Mouse (Mus musculus) hindbrain, embryonic 14.5 days (tissue): ENCODE results near the gene Tmem86b. TPM values are rescaled to one million over a fixed set of nuclear protein-coding genes. Genes with fewer than 3 reads are reported as not detected.

Experiments used
- ATAC-seq: fragments of 200-750 bp; cut with Nextera tagmentation; 2 replicates; pipeline ENCODE4 v1.8.0; 2017; ENCODE audit warnings: moderate number of reproducible peaks, mild to moderate bottlenecking, moderate TSS enrichment, moderate library complexity; ENCODE audit not compliant: low FRiP score
- DNase-seq: peaks from one replicate; pipeline ENCODE4 v3.0.0-alpha.2; 2015; ENCODE audit warnings: low spot score
- H3K27ac ChIP-seq: fragments of 300-500 bp; sonication (generic); 2 replicates; pipeline ENCODE4 v1.5.1; 2014; ENCODE audit warnings: mild to moderate bottlenecking, moderate library complexity
- H3K27me3 ChIP-seq: fragments of 300-500 bp; sonication (generic); 2 replicates; pipeline ENCODE4 v1.6.1; 2014; ENCODE audit warnings: mild to moderate bottlenecking, low read length, mixed read lengths; ENCODE audit not compliant: control insufficient read depth, insufficient read depth
- H3K36me3 ChIP-seq: fragments of 300-500 bp; sonication (generic); replicated peaks from 2 replicates; pipeline ENCODE4 v1.6.1; 2014; ENCODE audit not compliant: control insufficient read depth, insufficient read depth
- H3K4me1 ChIP-seq: fragments of 300-500 bp; sonication (generic); replicated peaks from 2 replicates; pipeline ENCODE4 v1.6.1; 2014; ENCODE audit warnings: antibody characterized with exemption, low read length, mixed read lengths; ENCODE audit not compliant: control insufficient read depth, insufficient read depth
- H3K4me2 ChIP-seq: fragments of 300-500 bp; sonication (generic); replicated peaks from 2 replicates; pipeline ENCODE4 v1.6.1; 2014; ENCODE audit warnings: mild to moderate bottlenecking, moderate library complexity
- H3K4me3 ChIP-seq: fragments of 300-500 bp; sonication (generic); replicated peaks from 2 replicates; pipeline ENCODE4 v1.5.1; 2014; ENCODE audit warnings: mild to moderate bottlenecking, low read length
- H3K9ac ChIP-seq: fragments of 300-500 bp; sonication (generic); 2 replicates; pipeline ENCODE4 v1.6.1; 2014
- H3K9me3 ChIP-seq: fragments of 300-500 bp; sonication (generic); 2 replicates; pipeline ENCODE4 v1.6.1; 2016; ENCODE audit warnings: low read length; ENCODE audit not compliant: control insufficient read depth
- WGBS: fragments of 180-500 bp; shearing (Covaris S2); extraction: QIAGEN DNeasy Blood & Tissue Kit; methylation state at CpG from one replicate; pipeline ENCODE4 v1.1.7; 2014; 5-methylcytosine and 5-hydroxymethylcytosine counted together
- polyA plus RNA-seq: library from polyadenylated mRNA; unstranded; fragments of >200 nt; fragmentation: Nextera tagmentation; extraction: Ambion mirVana; gene quantifications from 2 replicates; pipeline ENCODE4 v1.2.1, GENCODE M21; 2014

Gene Tmem86b
- polyA plus RNA-seq, 1 experiment from 2014 or later = 2.7 TPM

DNA sequence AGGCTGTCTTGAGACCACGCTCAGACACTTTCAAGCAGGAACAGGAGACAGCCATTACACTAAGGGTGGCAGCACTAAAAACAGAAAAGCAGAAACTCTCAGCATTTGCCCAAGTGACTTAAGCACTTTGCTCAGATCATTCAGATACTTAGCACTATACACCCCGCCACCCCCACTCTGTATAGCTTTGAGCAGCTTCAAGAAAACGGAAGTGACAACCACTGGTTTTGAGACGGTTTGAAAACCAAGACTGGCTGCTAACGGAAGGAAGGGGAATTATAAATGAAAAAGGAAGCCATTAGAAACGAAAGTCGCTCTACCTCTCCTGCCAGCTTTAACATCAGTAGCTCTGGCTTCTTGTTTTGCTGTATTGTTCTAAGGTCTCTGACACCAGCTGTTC, 22.6 kb upstream of the Tmem86b start:
- no peaks in the 10 kb centered on the region for H3K27me3 ChIP-seq
- no peaks in the 10 kb centered on the region for H3K9me3 ChIP-seq
- H3K4me3 ChIP-seq = no peak overlapping the region
- no peak overlapping the region for H3K4me2 ChIP-seq
- no peak for DNase-seq
- no peak overlapping the region for H3K27ac ChIP-seq
- 0 out of 2 replicates have a peak overlapping the region, but pooled peaks have one; percentile 1 for H3K9ac ChIP-seq
- no peak for ATAC-seq
- H3K36me3 ChIP-seq = peaks cover 14% of the 10 kb centered on the region
- H3K4me1 ChIP-seq = peaks cover 29% of the 10 kb centered on the region
- 84% methylated on average over 7 of the region's 7 CpGs for WGBS

GRCm38 (mm10) chr7:4653351-4653750, 22.1 kb upstream of the Tmem86b start:
- 95% methylated on average over 5 of the region's 5 CpGs for WGBS
- no peak for DNase-seq
- H3K27ac ChIP-seq = no peak overlapping the region

GRCm38 (mm10) chr7:4652726-4653125, 21.5 kb upstream of the Tmem86b start:
- H3K4me2 ChIP-seq = no peak overlapping the region
- 96% methylated on average over 5 of the region's 5 CpGs for WGBS
- H3K36me3 ChIP-seq = peaks cover 14% of the 10 kb centered on the region

More at GRCm38 (mm10) chr7:4653351-4653750, 22.1 kb upstream of the Tmem86b start:
- Histone ChIP-seq H3K9ac (no peak overlapping the region), H3K4me1 (peaks cover 29% of the 10 kb centered on the region), H3K27me3 (no peaks in the 10 kb centered on the region), H3K36me3 (peaks cover 14% of the 10 kb centered on the region), H3K4me3 (no peak overlapping the region), H3K9me3 (no peaks in the 10 kb centered on the region), H3K4me2 (no peak overlapping the region)
- ATAC-seq = no peak

GRCm38 (mm10) chr7:4651581-4651980, 20.4 kb upstream of the Tmem86b start:
- Histone ChIP-seq H3K27me3 (no peaks in the 10 kb centered on the region), H3K27ac (no peak overlapping the region), H3K9ac (no peak overlapping the region), H3K4me1 (peaks cover 14% of the 10 kb centered on the region; the same call in 1 of the 2 replicates), H3K4me3 (no peak overlapping the region), H3K36me3 (peaks cover 18% of the 10 kb centered on the region), H3K9me3 (no peaks in the 10 kb centered on the region), H3K4me2 (no peak overlapping the region)
- 78% methylated on average over 8 of the region's 8 CpGs for WGBS
- no peak for DNase-seq
- ATAC-seq = no peak

More at GRCm38 (mm10) chr7:4652726-4653125, 21.5 kb upstream of the Tmem86b start:
- no peak for ATAC-seq
- no peaks in the 10 kb centered on the region for H3K27me3 ChIP-seq
- no peak for DNase-seq
- no peak overlapping the region for H3K4me3 ChIP-seq
- no peak overlapping the region for H3K9ac ChIP-seq
- no peaks in the 10 kb centered on the region for H3K9me3 ChIP-seq
- no peak overlapping the region for H3K27ac ChIP-seq
- peaks cover 25% of the 10 kb centered on the region for H3K4me1 ChIP-seq

- no peak overlapping the region for H3K4me3 ChIP-seq
- ATAC-seq (no peak), DNase-seq (no peak)
- H3K9ac ChIP-seq = no peak overlapping the region
- H3K27ac ChIP-seq = no peak overlapping the region
- no peaks in the 10 kb centered on the region for H3K9me3 ChIP-seq
- no peaks in the 10 kb centered on the region for H3K27me3 ChIP-seq
- peaks cover 46% of the 10 kb centered on the region for H3K36me3 ChIP-seq
- WGBS = 96% methylated on average over 2 of the region's 2 CpGs
- H3K4me2 ChIP-seq = no peak overlapping the region
- H3K4me1 ChIP-seq = no peaks in the 10 kb centered on the region
These were observed 16.8 kb upstream of the Tmem86b start for GRCm38 (mm10) chr7:4647992-4648391.

GRCm38 (mm10) chr7:4647291-4647690, 16.1 kb upstream of the Tmem86b start:
- 79% methylated on average over 6 of the region's 6 CpGs for whole genome bisulfite sequencing
- no peaks in the 10 kb centered on the region for H3K9me3 ChIP-seq
- peaks cover 46% of the 10 kb centered on the region for H3K36me3 ChIP-seq
- H3K27me3 ChIP-seq = no peaks in the 10 kb centered on the region
- ATAC-seq (no peak), DNase-seq (no peak)
- no peak overlapping the region for H3K4me2 ChIP-seq
- H3K9ac ChIP-seq = no peak overlapping the region
- H3K4me1 ChIP-seq = no peaks in the 10 kb centered on the region
- no peak overlapping the region for H3K27ac ChIP-seq
- no peak overlapping the region for H3K4me3 ChIP-seq

DNA sequence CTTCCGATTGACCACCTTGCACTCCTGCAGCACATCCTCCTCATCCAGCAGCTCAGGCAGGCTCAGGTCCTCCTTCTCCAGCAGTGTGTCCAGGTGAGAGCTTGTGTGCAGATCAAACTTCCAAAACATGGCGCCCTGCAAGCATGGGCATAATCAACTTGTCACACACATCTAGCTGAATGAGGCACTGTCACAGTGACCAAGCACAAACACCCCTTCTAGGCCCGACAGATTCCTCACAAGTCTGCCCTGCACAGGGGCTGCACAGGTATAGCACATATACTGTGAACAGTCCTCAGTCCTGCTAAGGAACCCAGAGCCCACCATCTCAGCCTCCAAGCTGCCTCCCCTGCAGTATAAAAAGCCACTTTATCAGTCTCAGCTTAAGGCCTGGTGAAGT, 15.6 kb upstream of the Tmem86b start:
- Histone ChIP-seq H3K9ac (no peak overlapping the region), H3K4me1 (no peaks in the 10 kb centered on the region), H3K4me2 (no peak overlapping the region), H3K36me3 (peaks cover 50% of the 10 kb centered on the region), H3K4me3 (no peak overlapping the region), H3K9me3 (no peaks in the 10 kb centered on the region), H3K27me3 (no peaks in the 10 kb centered on the region), H3K27ac (no peak overlapping the region)
- no peak for ATAC-seq
- 95% methylated on average over 3 of the region's 3 CpGs for WGBS
- no peak for DNase-seq

DNA sequence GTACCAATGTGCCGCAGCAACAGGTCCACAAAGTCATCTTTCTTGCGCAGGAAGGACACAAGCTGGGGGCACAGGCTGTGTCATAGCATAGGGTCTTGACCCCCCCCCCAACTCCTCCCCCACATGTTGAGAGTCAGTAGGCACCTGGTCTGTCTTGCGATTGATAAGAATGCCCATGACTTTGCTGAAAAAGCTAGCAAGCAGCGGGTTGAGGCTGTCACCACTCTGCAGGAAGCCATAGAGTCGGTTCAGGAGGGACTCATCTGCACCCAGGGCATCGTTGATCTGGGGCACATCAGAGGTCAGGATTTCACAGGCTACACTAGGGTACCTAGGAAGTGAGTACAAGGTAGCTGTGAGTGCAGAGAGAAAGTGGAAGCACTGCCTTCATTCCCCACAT, 12.0 kb upstream of the Tmem86b start:
- Histone ChIP-seq H3K27me3 (no peaks in the 10 kb centered on the region), H3K36me3 (peaks cover 85% of the 10 kb centered on the region), H3K27ac (no peak overlapping the region)

GRCm38 (mm10) chr7:4641956-4642355, 10.7 kb upstream of the Tmem86b start:
- ATAC-seq (no peak), DNase-seq (no peak)
- H3K27me3 ChIP-seq = no peaks in the 10 kb centered on the region
- no peaks in the 10 kb centered on the region for H3K9me3 ChIP-seq
- 89% methylated on average over 7 of the region's 7 CpGs for WGBS
- peaks cover 98% of the 10 kb centered on the region for H3K36me3 ChIP-seq
- H3K27ac ChIP-seq = no peak overlapping the region
- no peak overlapping the region for H3K4me2 ChIP-seq
- H3K4me3 ChIP-seq = no peak overlapping the region
- no peaks in the 10 kb centered on the region for H3K4me1 ChIP-seq
- no peak overlapping the region for H3K9ac ChIP-seq

More for the DNA sequence above, 12.0 kb upstream of the Tmem86b start:
- Histone ChIP-seq H3K4me3 (no peak overlapping the region), H3K4me1 (no peaks in the 10 kb centered on the region), H3K9me3 (no peaks in the 10 kb centered on the region), H3K4me2 (no peak overlapping the region), H3K9ac (no peak overlapping the region)
- DNase-seq (no peak), ATAC-seq (no peak)
- 93% methylated on average over 6 of the region's 6 CpGs for WGBS

DNA sequence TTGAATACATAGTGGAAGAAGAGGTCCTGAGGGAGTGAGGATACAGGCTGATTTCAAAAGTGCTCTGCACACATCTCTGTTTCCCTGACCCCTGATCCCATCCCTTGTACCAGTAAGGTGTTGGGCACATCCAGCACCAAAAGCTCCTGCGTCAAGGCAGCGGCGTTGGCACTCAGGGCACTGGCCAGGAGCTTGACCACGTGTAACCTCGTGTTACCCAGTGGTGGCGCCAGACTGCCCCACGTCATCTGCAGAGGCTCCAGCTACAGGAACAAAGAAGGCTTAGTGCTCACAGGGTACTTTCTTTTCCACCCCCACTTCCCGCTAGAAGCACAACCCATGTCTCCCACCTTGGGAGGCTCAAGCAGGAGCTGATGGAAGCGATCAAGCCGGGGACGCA, 9.9 kb upstream of the Tmem86b start:
- Histone ChIP-seq H3K27ac (no peak overlapping the region), H3K4me1 (no peaks in the 10 kb centered on the region), H3K36me3 (peaks cover 97% of the 10 kb centered on the region), H3K27me3 (no peaks in the 10 kb centered on the region), H3K4me2 (no peak overlapping the region), H3K4me3 (no peak overlapping the region), H3K9ac (no peak overlapping the region), H3K9me3 (no peaks in the 10 kb centered on the region)
- DNase-seq (no peak), ATAC-seq (no peak)
- WGBS = 81% methylated on average over 11 of the region's 11 CpGs
